8 mouse cellular contexts compared by ENCODE assay signal in the genomic region with DNA sequence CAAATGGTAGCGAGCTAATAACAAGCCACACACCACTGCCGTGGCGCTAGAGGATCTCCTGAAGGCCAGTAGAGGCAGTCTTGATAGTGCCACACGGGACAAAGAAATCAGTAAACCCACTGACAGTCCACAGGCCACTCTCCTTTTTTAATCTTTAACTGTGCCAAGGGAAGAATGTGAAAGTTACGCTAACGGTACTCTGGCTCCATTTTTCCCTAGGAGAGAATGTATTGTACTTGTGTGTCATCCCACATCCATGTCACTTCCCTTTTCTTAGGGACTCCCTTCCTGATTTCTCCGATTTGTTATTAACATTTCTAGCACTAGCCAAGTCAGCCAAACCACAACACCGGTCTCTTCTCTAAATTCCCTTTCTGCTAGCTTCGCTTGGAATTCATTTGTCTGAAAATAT. TPM values are rescaled to one million over a fixed set of nuclear protein-coding genes. Genes with fewer than 3 reads are reported as not detected.
DNase-seq lines count a peak whose midpoint lies in the region; ATAC-seq and TF ChIP-seq lines count a peak whose summit lies in the region.

No protein-coding gene starts in this region.

- H3K4me2 ChIP-seq in heart, embryonic 16.5 days (ENCODE audit: low read depth, low read length): peak overlapping the region; percentile 74

- no peak for TF ChIP-seq CTCF in spleen, adult 2 months (IDR thresholded peaks at IDR 0.05; ENCODE audit: extremely low read depth, insufficient read depth, insufficient read length, insufficient replicate concordance)

- H3K9me3 ChIP-seq in heart, embryonic 16.5 days (replicated peaks; ENCODE audit: control insufficient read depth, low read length): no peaks in the 10 kb centered on the region

- H3K27ac ChIP-seq in spleen, adult 2 months (ENCODE audit: insufficient read depth, low read length): peak overlapping the region; percentile 43; the same call in 1 of the 2 replicates
- peak overlapping the region; percentile 97 for H3K27ac ChIP-seq in heart, embryonic 16.5 days (ENCODE audit: low read length)

- H3K4me3 ChIP-seq in spleen, adult 2 months (ENCODE audit: extremely low read depth, insufficient read depth, insufficient read length): no peak overlapping the region; the same call in none of the 2 replicates
- peak overlapping the region; percentile 70 for H3K4me3 ChIP-seq in heart, embryonic 16.5 days (ENCODE audit: low read length)

- no peak for DNase-seq in spleen, adult 2 months (ENCODE audit: low read depth in 1 of 2, low spot score in 2 of 2)
- no peak for DNase-seq in spleen, postnatal 36 days (ENCODE audit: low spot score in 2 of 2)
- peak; percentile 51 to 53 for DNase-seq in kidney, postnatal 36 days
- no peak for DNase-seq in spleen, postnatal 10 days (ENCODE audit: low spot score in 2 of 2)
- DNase-seq in testis, postnatal 14 days (ENCODE audit: low spot score): no peak

- no peak for TF ChIP-seq POLR2A in spleen, adult 2 months (IDR thresholded peaks at IDR 0.05; ENCODE audit: low read depth, low read length)

- ATAC-seq in heart, embryonic 16.5 days (replicated peaks; ENCODE audit: extremely low read depth, insufficient read depth, low FRiP score): no peak
- peak; percentile 32 for ATAC-seq in megakaryocyte progenitor cell, adult 5-6 weeks (replicated peaks; ENCODE audit: poor library complexity)
- ATAC-seq in inflammation-experienced regulatory T-cells, adult 6 months: no peak

- no peaks in the 10 kb centered on the region for H3K27me3 ChIP-seq in spleen, adult 2 months (ENCODE audit: control insufficient read depth, insufficient read depth, low read length)
- no peaks in the 10 kb centered on the region for H3K27me3 ChIP-seq in heart, embryonic 16.5 days (ENCODE audit: control insufficient read depth, insufficient read depth, low read length)

- H3K4me1 ChIP-seq in spleen, adult 2 months (ENCODE audit: control insufficient read depth, insufficient read depth, insufficient read length): no peaks in the 10 kb centered on the region; the same call in 1 of the 2 replicates
- peaks cover 6% of the 10 kb centered on the region; the same call in 1 of the 2 replicates for H3K4me1 ChIP-seq in heart, embryonic 16.5 days (ENCODE audit: control insufficient read depth, insufficient read depth, low read length)

- peaks cover 2% of the 10 kb centered on the region; the same call in 1 of the 2 replicates for H3K36me3 ChIP-seq in spleen, adult 2 months (ENCODE audit: control insufficient read depth, insufficient read depth, low read length)
- H3K36me3 ChIP-seq in heart, embryonic 16.5 days (ENCODE audit: control insufficient read depth, insufficient read depth): no peaks in the 10 kb centered on the region

- WGBS in spleen, adult 2 months: 32% methylated on average over 9 of the region's 9 CpGs
- WGBS in heart, embryonic 16.5 days: 9% methylated on average over 9 of the region's 9 CpGs

- H3K9ac ChIP-seq in heart, embryonic 16.5 days (ENCODE audit: low read length): peak overlapping the region; percentile 96

RNA-seq across cellular contexts. Expression of gene Pdlim5, which starts 1.5 kb away (rescaled TPM):
- 27.4 and 31.1 TPM in 2 replicates for polyA plus RNA-seq in spleen, adult 2 months (2012; rRNA removed)
- polyA plus RNA-seq in heart, embryonic 16.5 days (2015; fragmentation: Nextera tagmentation; extraction: Ambion mirVana): 235 and 246 TPM in 2 replicates
- total RNA-seq in megakaryocyte progenitor cell, adult 5-6 weeks (2015): 16.3 and 20.2 TPM in 2 replicates
- total RNA-seq in megakaryocyte progenitor cell, adult 5-6 weeks (2017): 11.5 and 16.7 TPM in 2 replicates
- polyA plus RNA-seq in inflammation-experienced regulatory T-cells, adult 6 months (2017; shearing (Covaris generic)): 10 to 100 TPM; 21.5 to 25.7 (median 25.4) TPM

Comparison
In these comparisons a context has a peak if more than half of its experiments do, and no peak if none do; other contexts are left out.
1. DNase-seq: peak in kidney, postnatal 36 days (2 of 2); none in spleen, adult 2 months (0 of 2), spleen, postnatal 36 days (0 of 2), spleen, postnatal 10 days (0 of 2) and testis, postnatal 14 days (single experiment).